Comparison of ENCODE assay signal across 22 mouse cellular contexts in the genomic region with DNA sequence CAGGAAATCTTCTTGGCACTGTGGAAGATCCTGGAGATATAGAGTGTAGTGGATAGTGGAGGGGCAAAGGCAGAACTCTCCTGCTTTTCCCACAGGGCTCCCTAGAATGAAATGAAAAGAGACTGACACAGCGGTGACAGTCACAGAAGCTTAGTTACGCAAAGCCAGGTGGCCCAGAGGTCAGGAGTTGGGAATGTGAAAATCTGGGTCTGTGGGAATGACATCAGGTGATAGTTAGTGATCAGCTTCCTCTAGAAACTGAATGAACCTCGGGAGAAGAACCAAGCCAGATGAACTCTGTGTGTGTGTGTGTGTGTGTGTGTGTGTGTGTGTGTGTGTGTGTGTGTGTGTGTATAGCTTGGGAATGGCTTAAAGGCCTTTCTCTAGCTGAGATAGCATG.
"Had no signal": no experiment of that assay in that cellular context is flagged by ENCODE, and none has a peak within 500 bp of the region (broad histone marks: within the 10 kb centered on the region; RNA-seq: fewer than 3 reads in every experiment).

No protein-coding gene starts in this region.

- H3K27ac ChIP-seq: hindbrain, embryonic 10.5 days; hindbrain, embryonic 12.5 days; hindbrain, embryonic 14.5 days; layer of hippocampus, adult 2 months; left cerebral cortex, adult 2 months; limb, embryonic 10.5 days; limb, embryonic 12.5 days; liver, embryonic 12.5 days; liver, embryonic 14.5 days had no signal

- H3K36me3 ChIP-seq: heart, embryonic 10.5 days; heart, embryonic 12.5 days; hindbrain, embryonic 10.5 days; hindbrain, embryonic 12.5 days; limb, embryonic 10.5 days; limb, embryonic 12.5 days; liver, embryonic 12.5 days had no signal

- DNase-seq: heart, adult 18-20 months; heart, postnatal 10 days; heart, postnatal 4 days; kidney, adult 18-20 months; kidney, adult 8-10 months; kidney, postnatal 10 days; kidney, postnatal 25 days; kidney, postnatal 4 days had no signal

- H3K4me2 ChIP-seq: heart, embryonic 12.5 days; hindbrain, embryonic 12.5 days; hindbrain, embryonic 14.5 days; limb, embryonic 12.5 days; liver, embryonic 12.5 days had no signal

- H3K4me3 ChIP-seq: heart, embryonic 10.5 days; heart, embryonic 12.5 days; hindbrain, embryonic 10.5 days; hindbrain, embryonic 12.5 days; layer of hippocampus, adult 2 months; left cerebral cortex, adult 2 months; limb, embryonic 10.5 days; limb, embryonic 12.5 days; liver, embryonic 12.5 days had no signal

- H3K27me3 ChIP-seq: heart, embryonic 12.5 days; hindbrain, embryonic 12.5 days; limb, embryonic 12.5 days; liver, embryonic 12.5 days had no signal

- H3K9ac ChIP-seq: heart, embryonic 12.5 days; hindbrain, embryonic 12.5 days; hindbrain, embryonic 14.5 days; limb, embryonic 12.5 days; liver, embryonic 12.5 days; liver, embryonic 14.5 days had no signal

- H3K4me1 ChIP-seq: hindbrain, embryonic 12.5 days; limb, embryonic 10.5 days; limb, embryonic 12.5 days had no signal

- H3K9me3 ChIP-seq: heart, embryonic 10.5 days; heart, embryonic 12.5 days; hindbrain, embryonic 12.5 days; limb, embryonic 10.5 days; limb, embryonic 12.5 days had no signal

- ATAC-seq: hindbrain, embryonic 16.5 days; inflammation-experienced regulatory T-cells, adult 6 months; intestine, postnatal 0 days; liver, embryonic 12.5 days had no signal
